Mouse (Mus musculus) adrenal gland, postnatal 4 days (tissue): Measurements from ENCODE around the gene Dock11. TPM values are rescaled to one million over a fixed set of nuclear protein-coding genes. Genes with fewer than 3 reads are reported as not detected.

Experiments
- DNase-seq, 2 experiments: peaks; one replicate each; pipeline ENCODE4 v3.0.0; 2021 to 2022; ENCODE audit warnings: low spot score in 2 of 2, mixed read lengths in 2 of 2
- total RNA-seq, 2 experiments: library from RNA; stranded (reverse); gene quantifications; 2 replicates each; pipeline ENCODE4 v1.2.3; 2021

Gene Dock11
- total RNA-seq, 2 experiments from 2014 or later: 16.8 to 17.3 TPM

DNA sequence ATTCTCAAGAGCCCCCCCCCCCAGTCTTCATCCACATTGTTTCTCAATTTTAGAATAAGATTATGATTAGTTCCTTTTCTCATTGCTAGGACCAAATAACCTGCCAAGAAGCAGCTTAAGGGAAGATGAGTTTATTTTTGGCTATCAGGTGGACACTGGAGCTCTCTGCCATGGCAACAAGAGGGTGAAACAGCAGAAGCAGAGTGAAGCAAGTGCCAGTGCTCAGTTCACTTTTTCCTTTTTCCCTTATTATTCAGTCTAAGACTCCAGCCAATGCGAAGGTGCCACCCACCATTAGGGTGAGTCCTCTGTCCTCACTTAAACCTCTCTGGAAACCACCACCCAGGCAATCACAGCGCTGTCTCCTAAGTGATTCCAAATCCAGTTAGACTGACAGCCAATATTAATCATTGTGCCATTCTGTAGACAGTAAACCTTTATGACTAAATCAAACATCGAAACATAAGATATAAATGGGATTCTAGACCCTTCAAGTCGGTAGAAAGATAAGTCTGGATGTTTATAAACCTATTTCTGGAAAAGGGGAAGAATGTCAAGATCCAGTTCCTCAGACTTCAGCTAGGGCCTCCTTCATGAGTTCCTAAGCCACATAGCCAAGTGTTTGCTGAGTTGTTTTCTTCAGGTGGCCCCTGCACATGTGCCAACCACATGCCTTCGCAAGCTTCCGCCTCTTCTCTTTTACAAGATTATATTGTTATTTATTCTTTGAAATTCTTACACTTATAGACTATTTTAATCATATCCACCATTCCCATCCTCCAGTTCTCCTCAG lies 200.0 kb downstream of the Dock11 start:
- no peak for DNase-seq

DNA sequence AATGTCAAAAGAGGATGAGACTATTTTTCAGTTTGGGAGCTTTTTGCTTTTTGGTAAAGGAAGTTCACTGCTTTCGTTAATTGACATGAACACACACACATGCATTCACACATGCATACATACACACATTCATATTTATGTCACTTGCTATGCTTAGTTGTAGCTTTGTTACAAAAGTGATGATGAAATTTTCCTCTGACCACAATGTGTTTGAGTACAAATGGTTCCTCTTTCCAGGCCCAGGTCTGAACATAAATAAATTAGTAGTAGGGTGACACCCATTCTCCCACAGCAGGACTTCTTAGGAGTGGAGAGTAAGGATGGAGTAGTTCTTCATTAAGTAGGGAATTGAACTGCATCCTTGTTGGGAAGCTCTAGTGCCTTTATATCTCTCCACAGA lies 212.3 kb downstream of the Dock11 start:
- no peak for DNase-seq

DNA sequence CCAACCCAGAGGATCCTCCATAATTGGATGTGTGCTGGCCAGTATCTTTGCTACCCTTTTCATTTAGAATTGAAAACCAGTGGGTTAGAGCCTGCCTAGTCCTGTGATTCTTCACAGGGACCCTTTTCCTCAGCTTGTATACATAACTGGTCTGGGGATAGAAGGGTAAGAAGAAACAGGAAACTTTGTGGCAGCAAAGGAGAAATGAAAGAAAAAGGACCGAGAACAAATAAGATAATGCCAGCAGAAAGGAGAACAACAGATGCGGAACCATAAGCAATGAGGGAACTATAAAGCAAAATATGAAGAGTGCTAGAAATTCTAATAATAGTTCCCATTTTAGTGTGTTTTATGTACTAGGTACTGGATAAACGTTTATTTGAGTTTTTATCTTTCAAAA lies 212.7 kb downstream of the Dock11 start:
- DNase-seq: no peak

DNA sequence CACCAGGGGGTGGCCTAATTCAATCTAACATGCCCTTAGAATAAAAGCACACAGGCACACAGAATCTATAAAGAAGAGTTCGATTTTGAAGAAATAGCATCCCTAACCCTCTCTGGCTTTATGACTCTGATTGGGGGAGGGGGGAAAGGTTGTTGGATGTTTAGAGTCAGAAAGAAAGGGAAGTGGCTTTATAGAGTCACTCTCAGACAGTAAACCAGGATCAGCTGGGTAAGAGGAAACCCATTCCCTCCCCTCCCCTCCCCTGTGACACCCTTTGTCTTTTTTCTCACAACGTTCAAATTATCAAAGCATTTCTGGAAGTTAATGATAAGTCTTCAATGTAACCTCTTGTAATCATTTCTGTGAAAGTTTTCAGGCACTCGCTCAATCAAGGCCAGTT lies 220.0 kb downstream of the Dock11 start:
- no peak for DNase-seq

DNA sequence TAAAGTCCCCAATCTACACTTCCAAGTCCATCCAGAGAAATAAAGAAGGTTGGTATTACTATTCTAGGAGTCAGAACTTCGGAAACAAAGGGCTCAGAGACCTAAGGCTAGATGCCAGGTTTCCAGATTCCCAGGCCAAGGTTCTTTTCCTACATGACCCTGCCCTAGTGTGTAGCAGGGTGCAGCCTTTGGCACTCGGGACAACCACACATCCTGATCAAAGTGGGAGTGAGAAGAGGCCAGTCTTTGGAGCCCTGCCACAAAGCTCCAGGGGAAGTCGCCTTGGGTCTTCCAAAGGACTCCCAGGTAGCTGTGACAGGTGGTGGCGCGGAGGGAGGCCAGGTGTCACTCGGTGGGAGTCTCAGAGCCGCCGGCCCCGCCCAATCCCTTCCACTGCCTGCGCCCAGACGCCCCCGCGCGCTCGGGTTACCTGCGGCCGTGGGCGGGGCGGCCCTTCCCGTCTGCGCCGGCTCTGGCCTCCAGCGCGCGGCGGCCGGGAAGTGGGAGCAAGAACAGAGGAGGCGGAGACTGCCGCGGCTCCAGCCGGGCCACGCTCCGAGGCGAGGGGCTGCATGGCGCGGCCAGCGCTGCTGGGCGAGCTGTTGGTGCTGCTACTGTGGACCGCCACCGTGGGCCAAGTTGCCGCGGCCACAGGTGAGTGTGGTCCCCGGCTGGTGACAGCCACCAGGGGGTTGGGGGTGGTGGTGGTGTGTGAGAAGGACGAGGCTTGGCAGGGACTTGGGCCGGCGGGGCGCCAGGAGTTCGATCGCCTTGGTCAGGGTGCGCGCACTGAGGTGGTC lies 223.2 kb downstream of the Dock11 start, which contains the start of gene Il13ra1:
Gene Il13ra1, plus strand, starts transcription at position 489 of the 800 bp plus-strand sequence.
- DNase-seq: peak; percentile 2 to 3

DNA sequence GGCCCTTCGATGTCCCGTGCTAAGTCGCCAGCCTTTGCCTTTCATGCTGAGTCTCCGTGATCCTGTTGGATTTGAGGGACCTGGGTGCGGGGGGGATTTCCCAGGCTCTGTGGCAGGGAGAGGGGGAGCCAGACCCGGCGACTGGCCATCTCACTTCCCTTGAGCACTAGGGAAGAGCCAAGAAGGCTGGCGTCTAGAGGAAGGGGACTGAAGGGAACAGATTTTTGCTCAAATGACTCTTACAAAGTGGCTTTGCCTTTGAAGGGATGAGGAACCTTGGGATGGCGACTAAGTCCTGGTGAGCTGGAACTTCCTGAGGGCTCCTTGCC lies 223.8 kb downstream of the Dock11 start:
- DNase-seq: no peak

DNA sequence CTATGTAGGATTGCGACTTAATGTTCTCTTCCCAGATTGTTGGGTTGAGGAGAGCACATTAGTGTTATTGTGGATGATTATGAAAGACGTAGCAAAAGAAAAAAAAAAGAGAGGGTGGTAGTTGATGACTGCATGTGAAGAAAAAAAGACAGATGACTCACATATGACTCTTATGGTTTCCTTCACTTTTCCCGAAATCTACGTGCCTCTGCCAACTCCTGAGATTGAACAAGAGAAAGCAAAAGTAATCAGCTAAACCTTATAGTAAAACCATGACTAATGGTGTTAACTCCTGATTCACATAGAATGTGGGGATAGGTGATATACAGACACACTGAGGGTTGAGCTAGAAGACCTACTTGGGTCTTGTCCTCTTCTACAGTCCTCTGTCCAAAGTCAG lies 226.5 kb downstream of the Dock11 start:
- DNase-seq: no peak

Other genes starting within 250 kb of the Dock11 start
- gene Il13ra1, start 223.3 kb downstream of the Dock11 start, total RNA-seq: 10 to 100 TPM in 1 of 2 experiments, 1 to 10 TPM in 1; 10.0 to 13.0 TPM